Mouse (Mus musculus) left cerebral cortex, adult 9 months (tissue): ENCODE measurements at regions not wholly inside any gene's neighbourhood (a gene's known extent, or its start where the extent isn't known, plus 50 kb on each side); places are given as distances from the start of the nearest gene placed in this dataset.

Experiments used
- DNase-seq, 2 experiments: peaks; one replicate each; pipeline ENCODE4 v3.0.0; 2022; ENCODE audit warnings: low spot score in 2 of 2

- DNase-seq: no peak
These were observed 187.9 kb upstream of the Gm38303 start for GRCm38 (mm10) chr3:10523359-10523758.

- no peak for DNase-seq
These were observed 176.7 kb upstream of the Gm38303 start for GRCm38 (mm10) chr3:10512186-10512585.

- DNase-seq: peak in 1 of 2 experiments; percentile 31
These were observed 175.9 kb upstream of the Gm38303 start for GRCm38 (mm10) chr3:10511376-10511775.
